Mouse (Mus musculus) E14TG2a.4 (cell line): ENCODE results near the gene 1810055G02Rik.

Experiments
- CTCF ChIP-seq: conservative IDR thresholded peaks from 2 replicates; pipeline ENCODE4 v1.5.1; 2014; ENCODE audit warnings: low read length
- NANOG ChIP-seq: IDR thresholded peaks from 2 replicates; pipeline ENCODE4 v1.6.1; 2014; ENCODE audit warnings: borderline replicate concordance, low read length, mixed read lengths
- POU5F1 ChIP-seq: IDR thresholded peaks from 2 replicates; pipeline ENCODE4 v1.6.1; 2014; ENCODE audit warnings: low read length, borderline replicate concordance

DNA sequence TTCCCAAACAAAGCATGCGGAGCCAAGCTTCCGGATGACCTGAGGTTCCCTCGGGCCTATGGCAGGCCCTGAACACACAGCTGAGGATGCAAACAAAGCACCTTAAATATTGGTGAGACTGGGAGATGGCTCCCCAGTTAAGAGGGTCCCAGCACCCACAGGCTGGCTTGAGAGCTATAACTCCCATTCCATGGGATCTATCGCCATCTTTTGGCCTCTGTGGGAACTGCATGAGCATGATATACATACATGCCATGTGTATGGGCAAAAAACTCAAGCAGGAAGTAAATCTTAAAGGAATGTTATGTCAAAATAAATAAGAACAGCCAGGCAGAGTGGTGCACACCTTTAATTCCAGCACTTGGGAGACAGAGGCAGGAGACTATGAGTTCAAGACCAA is 15.8 kb downstream of the 1810055G02Rik start:
- TF ChIP-seq POU5F1 (no peak), CTCF (peak; percentile 96), NANOG (no peak)
